Mouse (Mus musculus) heart, adult 2 months (tissue): ENCODE data around the gene Olfr145.

Experiments
- CTCF ChIP-seq: fragments of 200-600 bp; IDR thresholded peaks from 2 replicates; pipeline ENCODE4 v1.8.1; 2022; ENCODE audit warnings: antibody characterized with exemption, mild to moderate bottlenecking, moderate library complexity
- EP300 ChIP-seq: fragments of 200-500 bp; IDR thresholded peaks from 2 replicates; pipeline ENCODE4 v1.6.1; 2011; ENCODE audit warnings: low read depth, low read length, control low read depth; ENCODE audit not compliant: insufficient read depth
- POLR2A ChIP-seq: fragments of 200-500 bp; IDR thresholded peaks from 2 replicates; pipeline ENCODE4 v1.6.1; 2011; ENCODE audit warnings: mild to moderate bottlenecking, low read depth, low read length, control low read depth; ENCODE audit not compliant: insufficient read depth

DNA sequence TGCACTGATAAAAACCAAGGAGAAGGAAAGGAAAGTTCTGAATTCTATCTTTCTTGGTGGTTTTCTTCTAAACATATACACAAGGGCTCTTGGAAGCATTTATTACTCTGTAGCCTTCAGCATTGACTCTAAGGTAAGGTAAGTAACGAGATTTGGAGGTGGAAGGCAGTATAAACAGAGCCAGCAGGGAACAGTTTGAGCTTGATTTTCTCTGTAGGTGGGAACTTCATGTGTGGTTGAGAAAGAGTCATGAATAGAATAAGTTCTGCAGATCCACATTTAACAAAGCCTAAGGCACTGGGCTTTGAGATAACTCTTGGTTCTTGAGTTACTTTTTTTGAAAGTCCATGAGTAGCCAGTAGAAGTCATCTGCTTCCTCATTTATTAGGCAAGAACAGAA lies 21.5 kb downstream of the Olfr145 start:
- TF ChIP-seq CTCF = no peak
- TF ChIP-seq EP300 = no peak
- TF ChIP-seq POLR2A = no peak
